Mouse (Mus musculus) heart, postnatal 0 days (tissue): Measurements from ENCODE around the gene Litaf. TPM values are rescaled to one million over a fixed set of nuclear protein-coding genes. Genes with fewer than 3 reads are reported as not detected.

Experiments used
- ATAC-seq: fragments of 200-750 bp; cut with Nextera tagmentation; 2 replicates; pipeline ENCODE4 v1.8.0; 2017; ENCODE audit warnings: low read depth, moderate number of reproducible peaks, moderate library complexity; ENCODE audit not compliant: insufficient read depth
- DNase-seq: peaks from one replicate; pipeline ENCODE4 v3.0.0-alpha.2; 2016; ENCODE audit warnings: low spot score
- H3K27ac ChIP-seq: fragments of 300-500 bp; sonication (generic); 2 replicates; pipeline ENCODE4 v1.5.1; 2014; ENCODE audit warnings: low read depth, mild to moderate bottlenecking
- H3K27me3 ChIP-seq: fragments of 300-500 bp; sonication (generic); 2 replicates; pipeline ENCODE4 v1.6.1; 2014; ENCODE audit warnings: low read length, mixed read lengths; ENCODE audit not compliant: control insufficient read depth, insufficient read depth
- H3K36me3 ChIP-seq: fragments of 300-500 bp; sonication (generic); replicated peaks from 2 replicates; pipeline ENCODE4 v1.6.1; 2014; ENCODE audit warnings: low read length, mixed read lengths; ENCODE audit not compliant: control insufficient read depth, insufficient read depth
- H3K4me1 ChIP-seq: fragments of 300-500 bp; sonication (generic); 2 replicates; pipeline ENCODE4 v1.6.1; 2014; ENCODE audit warnings: antibody characterized with exemption; ENCODE audit not compliant: control insufficient read depth, insufficient read depth
- H3K4me2 ChIP-seq: fragments of 300-500 bp; sonication (generic); 2 replicates; pipeline ENCODE4 v1.6.1; 2014; ENCODE audit warnings: low read depth, mild to moderate bottlenecking, low read length, moderate library complexity
- H3K4me3 ChIP-seq: fragments of 300-500 bp; sonication (generic); 2 replicates; pipeline ENCODE4 v1.5.1; 2014; ENCODE audit warnings: low read depth, low read length
- H3K9ac ChIP-seq: fragments of 300-500 bp; sonication (generic); replicated peaks from 2 replicates; pipeline ENCODE4 v1.6.1; 2014; ENCODE audit warnings: low read depth, low read length, mixed read lengths
- H3K9me3 ChIP-seq: fragments of 300-500 bp; sonication (generic); replicated peaks from 2 replicates; pipeline ENCODE4 v1.6.1; 2016; ENCODE audit warnings: low read length; ENCODE audit not compliant: control insufficient read depth
- CTCF ChIP-seq: IDR thresholded peaks from 2 replicates; pipeline ENCODE4 v1.5.1; 2016; ENCODE audit warnings: antibody characterized with exemption, control low read depth, low read depth
- EP300 ChIP-seq: IDR thresholded peaks from 2 replicates; pipeline ENCODE4 v1.6.1; 2016; ENCODE audit warnings: antibody characterized with exemption, low read depth
- WGBS: fragments of 180-500 bp; shearing (Covaris S2); extraction: QIAGEN DNeasy Blood & Tissue Kit; methylation state at CpG from one replicate; pipeline ENCODE4 v1.1.7; 2014; 5-methylcytosine and 5-hydroxymethylcytosine counted together
- polyA plus RNA-seq: library from polyadenylated mRNA; unstranded; fragments of >200 nt; fragmentation: Nextera tagmentation; extraction: Ambion mirVana; gene quantifications from 2 replicates; pipeline ENCODE4 v1.2.1, GENCODE M21; 2015
- total RNA-seq: library from RNA; depleted of rRNA; stranded (reverse); fragments of >200 nt; gene quantifications from 2 replicates; pipeline ENCODE4 v1.2.3, GENCODE M21; 2014; ENCODE audit warnings: low replicate concordance

Gene Litaf
- total and polyA plus RNA-seq, 2 experiments from 2014 or later: 55.7 to 77.1 TPM

DNA sequence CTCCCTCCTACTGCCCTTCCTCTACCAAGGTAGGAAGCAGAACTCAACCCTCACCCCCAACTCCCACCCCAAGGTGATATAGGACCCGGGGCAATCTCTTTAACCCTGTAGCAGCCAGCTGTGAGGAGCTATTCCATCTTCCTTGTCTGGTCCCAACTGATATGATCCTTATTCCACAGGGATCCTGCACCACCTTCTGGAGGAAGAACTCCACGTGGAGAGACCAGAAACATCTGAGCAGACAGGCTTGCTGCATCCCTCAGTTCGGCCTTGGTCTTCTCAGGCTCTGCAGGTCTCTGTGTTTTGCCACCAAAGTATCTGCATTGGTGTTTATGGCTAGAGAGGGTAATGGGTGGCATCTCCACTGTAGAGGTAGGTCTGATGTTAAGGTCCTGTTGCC lies 34.6 kb downstream of the Litaf start:
- 39% methylated on average over 3 of the region's 3 CpGs for WGBS
- H3K27me3 ChIP-seq: 0 out of 2 replicates have a peak, but pooled peaks cover 3% of the 10 kb centered on the region
- no peak overlapping the region for H3K27ac ChIP-seq

DNA sequence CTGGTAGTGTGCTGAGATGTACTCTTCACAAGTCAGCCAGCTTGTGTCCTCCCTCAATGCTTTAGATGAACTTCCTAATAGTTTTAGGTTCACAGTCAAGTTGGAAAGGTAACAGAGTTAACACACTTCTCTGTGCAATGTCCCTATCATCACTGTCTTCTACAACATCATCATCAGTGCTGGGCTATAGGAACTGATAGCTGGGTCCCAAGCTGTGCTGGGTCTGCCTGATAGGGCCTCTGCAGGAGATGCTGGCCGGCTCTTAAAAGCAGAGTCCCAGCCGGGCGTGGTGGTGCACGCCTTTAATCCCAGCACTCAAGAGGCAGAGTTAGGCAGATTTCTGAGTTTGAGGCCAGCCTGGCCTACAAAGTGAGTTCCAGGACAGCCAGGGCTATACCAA lies 35.1 kb downstream of the Litaf start:
- Histone ChIP-seq H3K4me2 (no peak overlapping the region), H3K9ac (no peak overlapping the region), H3K27ac (no peak overlapping the region), H3K27me3 (0 out of 2 replicates have a peak, but pooled peaks cover 2% of the 10 kb centered on the region), H3K36me3 (no peaks in the 10 kb centered on the region), H3K4me1 (no peaks in the 10 kb centered on the region), H3K9me3 (no peaks in the 10 kb centered on the region), H3K4me3 (no peak overlapping the region)
- TF ChIP-seq CTCF: no peak
- no peak for TF ChIP-seq EP300
- ATAC-seq (no peak), DNase-seq (no peak)
- 68% methylated on average over 4 of the region's 4 CpGs for WGBS

More for the DNA sequence above, 34.6 kb downstream of the Litaf start:
- TF ChIP-seq CTCF (peak; percentile 44), EP300 (no peak)
- Histone ChIP-seq H3K4me2 (no peak overlapping the region), H3K9ac (no peak overlapping the region), H3K36me3 (no peaks in the 10 kb centered on the region), H3K4me3 (no peak overlapping the region), H3K9me3 (no peaks in the 10 kb centered on the region), H3K4me1 (no peaks in the 10 kb centered on the region)
- no peak for ATAC-seq
- DNase-seq: no peak

DNA sequence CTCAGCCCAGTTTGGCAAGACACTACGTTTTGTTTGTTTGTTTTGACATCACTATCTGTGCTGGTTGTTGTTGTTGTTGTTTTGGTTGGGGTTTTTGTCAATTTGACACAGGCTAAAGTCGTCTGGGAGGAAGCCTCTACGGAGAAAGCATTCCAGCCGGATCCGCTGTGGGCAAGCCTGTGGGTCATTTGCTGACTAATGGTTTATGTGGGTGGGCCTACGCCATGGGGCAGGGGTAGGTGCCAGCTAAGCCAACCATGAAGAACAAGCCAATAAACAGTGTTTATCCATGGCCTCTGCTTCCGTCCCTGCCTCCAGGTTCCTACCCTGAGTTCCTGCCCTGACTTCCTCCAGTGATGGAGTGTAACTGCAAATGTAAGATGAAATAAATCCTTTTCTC lies 37.8 kb downstream of the Litaf start:
- no peaks in the 10 kb centered on the region for H3K27me3 ChIP-seq
- H3K4me3 ChIP-seq: no peak overlapping the region
- ATAC-seq: no peak; the same call in 1 of the 2 replicates
- no peak overlapping the region for H3K9ac ChIP-seq
- no peak for DNase-seq
- no peaks in the 10 kb centered on the region for H3K9me3 ChIP-seq
- no peak overlapping the region for H3K4me2 ChIP-seq
- H3K36me3 ChIP-seq: no peaks in the 10 kb centered on the region
- no peak for TF ChIP-seq EP300
- TF ChIP-seq CTCF: no peak
- H3K27ac ChIP-seq: no peak overlapping the region
- H3K4me1 ChIP-seq: no peaks in the 10 kb centered on the region
- WGBS: 81% methylated on average over 7 of the region's 7 CpGs

DNA sequence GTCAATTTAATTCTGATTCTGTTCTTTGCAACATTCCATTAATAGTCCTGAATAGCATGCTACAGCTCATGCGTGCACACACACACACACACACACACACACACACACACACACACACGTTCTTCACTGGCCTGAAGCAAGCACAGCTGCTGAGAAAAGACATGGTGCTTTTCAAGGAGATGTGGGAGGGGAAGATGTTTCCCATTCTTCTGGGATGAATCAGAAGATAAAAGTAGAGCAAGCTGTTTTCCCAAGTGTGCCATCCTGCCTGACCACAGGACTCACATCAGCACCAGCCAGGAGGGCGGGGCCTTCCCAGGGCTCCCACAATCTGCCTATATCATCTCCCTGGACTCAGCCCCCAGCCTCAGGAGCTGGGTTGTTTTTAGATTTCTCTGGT lies 41.1 kb downstream of the Litaf start:
- DNase-seq: no peak
- Histone ChIP-seq H3K9ac (no peak overlapping the region), H3K4me1 (no peaks in the 10 kb centered on the region), H3K9me3 (no peaks in the 10 kb centered on the region), H3K4me3 (no peak overlapping the region), H3K27me3 (no peaks in the 10 kb centered on the region), H3K27ac (no peak overlapping the region), H3K36me3 (no peaks in the 10 kb centered on the region), H3K4me2 (no peak overlapping the region)
- 54% methylated on average over 3 of the region's 3 CpGs for WGBS
- ATAC-seq: 0 out of 2 replicates have a peak, but pooled peaks have one; percentile 10
- TF ChIP-seq EP300: no peak
- TF ChIP-seq CTCF: no peak

DNA sequence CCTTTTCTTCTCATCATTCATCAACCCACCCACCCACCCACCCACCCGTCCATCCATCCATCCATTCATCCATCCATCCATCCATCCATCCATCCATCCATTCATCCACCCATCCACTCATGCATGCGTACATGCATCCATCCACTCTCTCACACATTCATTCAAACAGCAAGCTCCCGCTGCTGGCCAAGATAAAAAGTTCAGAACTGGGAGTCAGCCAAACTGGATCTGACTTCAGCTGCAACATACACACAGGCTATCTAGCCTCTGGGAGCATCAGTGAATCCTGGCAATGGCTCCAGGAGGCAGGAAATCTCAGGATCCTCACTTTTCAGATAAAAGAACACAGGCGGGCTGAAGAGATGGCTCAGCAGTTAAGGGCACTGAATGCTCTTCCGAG lies 42.3 kb downstream of the Litaf start:
- WGBS: 53% methylated on average over 5 of the region's 5 CpGs
- DNase-seq (no peak), ATAC-seq (no peak)
- Histone ChIP-seq H3K9me3 (no peaks in the 10 kb centered on the region), H3K27ac (no peak overlapping the region), H3K9ac (no peak overlapping the region), H3K4me2 (no peak overlapping the region), H3K4me3 (no peak overlapping the region), H3K36me3 (no peaks in the 10 kb centered on the region), H3K27me3 (no peaks in the 10 kb centered on the region), H3K4me1 (no peaks in the 10 kb centered on the region)
- TF ChIP-seq CTCF (peak; percentile 23), EP300 (no peak)

DNA sequence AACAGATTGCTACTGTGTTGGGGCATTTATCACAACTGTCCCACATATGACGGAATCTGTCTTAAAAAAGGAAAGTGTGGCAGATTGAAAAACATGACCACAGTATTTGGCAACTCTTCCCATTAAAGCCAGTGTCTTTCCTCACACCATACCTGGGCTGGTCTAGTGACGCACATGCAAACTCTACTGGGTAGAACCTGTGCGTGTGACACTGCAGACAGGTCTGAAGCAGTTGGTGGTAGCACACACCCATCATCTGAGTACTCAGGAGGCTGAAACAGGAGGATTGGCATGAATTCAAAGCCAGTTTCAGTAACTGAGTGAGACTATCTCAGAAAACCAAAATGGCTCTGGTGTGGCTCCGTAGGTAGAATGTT lies 43.9 kb downstream of the Litaf start:
- H3K27me3 ChIP-seq: no peaks in the 10 kb centered on the region
- TF ChIP-seq CTCF (no peak), EP300 (no peak)
- no peak for ATAC-seq
- H3K9me3 ChIP-seq: no peaks in the 10 kb centered on the region
- H3K36me3 ChIP-seq: no peaks in the 10 kb centered on the region
- no peak overlapping the region for H3K4me3 ChIP-seq
- DNase-seq: no peak
- no peak overlapping the region for H3K9ac ChIP-seq
- H3K4me2 ChIP-seq: no peak overlapping the region
- H3K27ac ChIP-seq: no peak overlapping the region
- H3K4me1 ChIP-seq: no peaks in the 10 kb centered on the region
- 81% methylated on average over 4 of the region's 4 CpGs for WGBS
